Mouse (Mus musculus) neural tube, embryonic 15.5 days (tissue): Measurements from ENCODE around the gene Spindoc. TPM values are rescaled to one million over a fixed set of nuclear protein-coding genes. Genes with fewer than 3 reads are reported as not detected.
"Not testable (repeated sequence)": the region's sequence is repeated elsewhere in the genome, so short reads cannot be mapped to it uniquely, and the experiment has no call there.

ENCODE experiments used
- ATAC-seq: fragments of 200-750 bp; cut with Nextera tagmentation; 2 replicates; pipeline ENCODE4 v1.8.0; 2017; ENCODE audit warnings: mild to moderate bottlenecking, moderate TSS enrichment, moderate library complexity; ENCODE audit not compliant: low FRiP score
- H3K27ac ChIP-seq: fragments of 300-500 bp; sonication (generic); replicated peaks from 2 replicates; pipeline ENCODE4 v1.5.1; 2015; ENCODE audit warnings: mild to moderate bottlenecking, inconsistent platforms
- H3K27me3 ChIP-seq: fragments of 300-500 bp; sonication (generic); replicated peaks from 2 replicates; pipeline ENCODE4 v1.6.1; 2015; ENCODE audit warnings: inconsistent platforms
- H3K36me3 ChIP-seq: fragments of 300-500 bp; sonication (generic); 2 replicates; pipeline ENCODE4 v1.6.1; 2015; ENCODE audit warnings: inconsistent platforms
- H3K4me1 ChIP-seq: fragments of 300-500 bp; sonication (generic); 2 replicates; pipeline ENCODE4 v1.6.1; 2015; ENCODE audit warnings: inconsistent platforms
- H3K4me2 ChIP-seq: fragments of 300-500 bp; sonication (generic); 2 replicates; pipeline ENCODE4 v1.6.1; 2015; ENCODE audit warnings: inconsistent platforms, mild to moderate bottlenecking, moderate library complexity
- H3K4me3 ChIP-seq: fragments of 300-500 bp; sonication (generic); replicated peaks from 2 replicates; pipeline ENCODE4 v1.5.1; 2015; ENCODE audit warnings: mild to moderate bottlenecking, inconsistent platforms
- H3K9ac ChIP-seq: fragments of 300-500 bp; sonication (generic); replicated peaks from 2 replicates; pipeline ENCODE4 v1.6.1; 2015; ENCODE audit warnings: mild to moderate bottlenecking, inconsistent platforms
- H3K9me3 ChIP-seq: fragments of 300-500 bp; sonication (generic); replicated peaks from 2 replicates; pipeline ENCODE4 v1.6.1; 2016; ENCODE audit warnings: inconsistent platforms
- WGBS: fragments of 180-500 bp; shearing (Covaris S2); methylation state at CpG from one replicate; pipeline ENCODE4 v1.1.7; 2015; ENCODE audit warnings: mixed read lengths; 5-methylcytosine and 5-hydroxymethylcytosine counted together
- polyA plus RNA-seq: library from polyadenylated mRNA; unstranded; fragments of >200 nt; fragmentation: Nextera tagmentation; extraction: Ambion mirVana; gene quantifications from 2 replicates; pipeline ENCODE4 v1.2.1, GENCODE M21; 2015

Gene Spindoc
- polyA plus RNA-seq, 1 experiment from 2014 or later, result 30.9 TPM

GRCm38 (mm10) chr19:7419134-7419533 lies 36.3 kb upstream of the Spindoc start:
- H3K27ac ChIP-seq, result peak overlapping the region; percentile 99
- 12% methylated on average over 6 of the region's 6 CpGs for WGBS
- peak overlapping the region; percentile 85 for H3K4me3 ChIP-seq
- H3K4me2 ChIP-seq, result peak overlapping the region; percentile 85
- ATAC-seq, result no peak
- peak overlapping the region; percentile 99 for H3K9ac ChIP-seq
- H3K4me1 ChIP-seq, result peaks cover 68% of the 10 kb centered on the region
- no peaks in the 10 kb centered on the region for H3K27me3 ChIP-seq
- no peaks in the 10 kb centered on the region for H3K9me3 ChIP-seq
- 0 out of 2 replicates have a peak, but pooled peaks cover 7% of the 10 kb centered on the region for H3K36me3 ChIP-seq

GRCm38 (mm10) chr19:7417911-7418849 lies 35.4 kb upstream of the Spindoc start:
- H3K27me3 ChIP-seq, result no peaks in the 10 kb centered on the region
- peak; percentile 71 for ATAC-seq
- peaks cover 59% of the 10 kb centered on the region for H3K4me1 ChIP-seq
- peak overlapping the region; percentile 99 for H3K27ac ChIP-seq
- H3K9ac ChIP-seq, result peak overlapping the region; percentile 99
- peak overlapping the region; percentile 85 for H3K4me2 ChIP-seq
- peak overlapping the region; percentile 85 for H3K4me3 ChIP-seq
- no peaks in the 10 kb centered on the region for H3K9me3 ChIP-seq
- under 1% methylated on average over 57 of the region's 59 CpGs for WGBS
- H3K36me3 ChIP-seq, result 0 out of 2 replicates have a peak, but pooled peaks cover 7% of the 10 kb centered on the region

DNA sequence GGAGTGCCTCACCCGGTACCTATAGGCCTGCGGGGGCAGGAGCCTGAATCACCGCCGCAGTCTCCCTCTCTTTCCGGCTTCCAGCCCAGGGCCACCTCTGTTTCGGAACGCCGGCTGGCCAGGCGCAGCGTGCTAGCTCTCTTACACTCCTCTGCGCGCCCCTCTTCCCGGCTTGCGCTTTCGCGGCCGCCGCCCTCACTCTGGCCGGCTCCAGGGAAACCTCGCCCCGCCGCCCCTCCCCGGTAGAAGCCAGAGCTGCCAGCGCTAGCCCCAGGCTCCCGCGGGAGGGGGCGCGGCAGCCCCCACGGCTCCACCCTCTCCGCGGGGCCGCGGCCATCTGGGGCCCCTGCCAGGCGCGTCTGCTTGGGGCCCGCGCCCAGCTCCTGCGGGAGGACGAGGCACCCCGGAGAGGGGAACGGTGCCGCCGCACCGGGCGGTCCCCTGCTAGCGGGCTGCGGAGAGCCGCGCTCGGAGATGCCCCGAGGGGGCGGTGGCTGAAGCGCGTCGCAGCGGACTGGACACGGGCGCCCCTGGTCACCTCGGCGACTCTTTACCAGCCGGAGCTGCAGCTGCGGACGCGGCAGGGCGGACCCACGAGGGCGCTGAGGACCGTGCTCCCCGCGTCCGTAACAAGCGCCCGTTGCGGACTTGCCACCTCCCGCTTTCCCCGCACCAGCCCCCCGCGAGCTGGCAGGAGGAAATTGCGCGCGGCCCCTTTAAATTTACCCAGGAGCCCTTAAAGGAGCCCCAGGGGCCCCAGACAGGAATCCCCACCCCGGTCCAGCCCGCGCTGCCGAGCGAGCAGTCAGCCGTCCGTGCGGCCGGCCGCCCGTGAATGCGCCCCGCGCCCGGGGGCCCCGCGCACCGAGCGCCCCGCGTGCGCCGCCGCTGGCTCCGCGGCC lies 34.3 kb upstream of the Spindoc start, which contains the start of gene 2700081O15Rik:
Gene 2700081O15Rik, plus strand, starts transcription at position 792 of the 902 bp plus-strand sequence.
- Histone ChIP-seq H3K4me2 (peak within 1 kb of the TSS; percentile 85), H3K36me3 (0 out of 2 replicates have a peak, but pooled peaks cover 7% of the 10 kb centered on the region), H3K27me3 (no peaks in the 10 kb centered on the region), H3K9me3 (no peaks in the 10 kb centered on the region), H3K27ac (peak within 1 kb of the TSS; percentile 99), H3K4me3 (peak within 1 kb of the TSS; percentile 85), H3K9ac (peak within 1 kb of the TSS; percentile 99), H3K4me1 (peaks cover 48% of the 10 kb centered on the region)
- WGBS, result under 1% methylated on average over 92 of the region's 107 CpGs
- ATAC-seq, result peak; percentile 51

DNA sequence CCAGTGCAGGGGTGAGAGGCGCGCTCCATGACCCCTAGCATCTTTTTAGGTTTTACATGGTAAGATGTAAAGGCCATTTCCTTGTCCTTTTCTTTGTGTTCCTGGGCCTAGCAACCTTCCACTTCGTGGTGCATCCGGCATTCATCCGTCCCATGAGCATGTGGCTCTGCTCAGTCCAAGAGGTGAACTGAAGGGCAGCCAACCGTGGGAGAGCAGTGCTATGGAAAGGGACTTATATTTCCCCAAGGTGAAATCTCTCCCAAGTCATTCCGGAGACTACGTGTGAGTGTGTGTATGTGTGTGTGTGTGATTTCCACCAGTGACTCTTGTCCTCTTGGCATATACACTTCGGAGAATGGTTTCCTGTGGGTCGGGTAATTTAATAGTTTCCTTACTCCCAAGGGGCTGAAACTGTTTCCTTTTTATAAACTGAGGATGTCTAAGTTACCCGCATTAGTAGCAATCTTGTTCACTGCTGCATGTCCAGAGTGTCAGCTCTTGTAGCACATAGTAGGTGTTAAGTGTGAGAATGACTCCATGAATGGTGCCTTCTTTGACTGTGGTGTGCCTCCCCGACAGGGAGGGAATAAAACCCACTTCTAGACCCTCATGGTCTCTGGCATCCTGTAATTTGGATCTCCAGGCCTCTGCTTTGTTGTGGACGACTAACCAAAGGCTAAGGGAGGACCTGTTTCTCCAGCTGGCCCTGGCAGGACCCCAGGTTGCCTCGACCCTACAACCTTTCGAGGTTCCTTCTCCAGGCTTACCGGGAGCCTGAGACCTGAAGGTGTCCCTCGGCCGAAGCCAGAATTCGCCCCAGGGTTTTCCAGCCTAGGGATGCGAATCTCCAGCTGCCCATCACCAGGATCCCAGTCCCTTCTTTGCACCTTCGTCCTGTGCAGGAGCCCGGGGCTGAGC lies 33.4 kb upstream of the Spindoc start:
- H3K4me3 ChIP-seq, result peak overlapping the region; percentile 85
- WGBS, result 20% methylated on average over 22 of the region's 22 CpGs
- ATAC-seq, result no peak

DNA sequence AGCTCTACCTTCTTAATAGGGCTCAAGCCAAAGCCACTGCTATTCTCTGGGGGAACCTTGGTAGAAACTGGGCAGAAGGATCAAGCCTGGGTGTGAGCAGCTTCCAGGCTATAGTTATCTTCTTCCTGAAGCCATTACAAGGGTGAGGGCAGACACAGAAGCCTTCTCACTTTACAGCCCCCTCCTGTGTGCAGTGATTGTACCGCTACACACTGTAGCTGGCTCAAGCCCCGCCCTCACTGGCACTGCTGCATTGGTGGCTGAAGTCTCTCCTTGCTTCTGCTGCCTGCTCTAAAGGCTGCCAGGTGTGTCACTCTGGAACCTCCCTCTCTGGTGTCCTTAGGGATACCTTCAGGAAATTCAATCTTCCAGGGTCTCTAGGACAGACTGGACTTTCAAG lies 29.6 kb upstream of the Spindoc start:
- no peak overlapping the region for H3K4me2 ChIP-seq
- no peaks in the 10 kb centered on the region for H3K27me3 ChIP-seq
- H3K9me3 ChIP-seq, result no peaks in the 10 kb centered on the region
- ATAC-seq, result no peak
- H3K4me1 ChIP-seq, result peaks cover 13% of the 10 kb centered on the region
- no peak overlapping the region for H3K27ac ChIP-seq
- H3K4me3 ChIP-seq, result no peak overlapping the region
- H3K36me3 ChIP-seq, result no peaks in the 10 kb centered on the region
- no peak overlapping the region for H3K9ac ChIP-seq
- 59% methylated on average over 2 of the region's 2 CpGs for WGBS

More for the DNA sequence above, 33.4 kb upstream of the Spindoc start:
- Histone ChIP-seq H3K9me3 (no peaks in the 10 kb centered on the region), H3K27ac (peak overlapping the region; percentile 99), H3K4me2 (peak overlapping the region; percentile 85), H3K27me3 (no peaks in the 10 kb centered on the region), H3K36me3 (0 out of 2 replicates have a peak, but pooled peaks cover 4% of the 10 kb centered on the region), H3K4me1 (peaks cover 39% of the 10 kb centered on the region), H3K9ac (peak overlapping the region; percentile 99)

- Histone ChIP-seq H3K36me3 (no peaks in the 10 kb centered on the region), H3K4me2 (no peak overlapping the region), H3K4me3 (no peak overlapping the region), H3K9me3 (no peaks in the 10 kb centered on the region), H3K27ac (no peak overlapping the region), H3K4me1 (no peaks in the 10 kb centered on the region), H3K9ac (no peak overlapping the region), H3K27me3 (no peaks in the 10 kb centered on the region)
- 75% methylated on average over 9 of the region's 9 CpGs for WGBS
- no peak for ATAC-seq
Measured at GRCm38 (mm10) chr19:7404623-7405229, 21.9 kb upstream of the Spindoc start.

DNA sequence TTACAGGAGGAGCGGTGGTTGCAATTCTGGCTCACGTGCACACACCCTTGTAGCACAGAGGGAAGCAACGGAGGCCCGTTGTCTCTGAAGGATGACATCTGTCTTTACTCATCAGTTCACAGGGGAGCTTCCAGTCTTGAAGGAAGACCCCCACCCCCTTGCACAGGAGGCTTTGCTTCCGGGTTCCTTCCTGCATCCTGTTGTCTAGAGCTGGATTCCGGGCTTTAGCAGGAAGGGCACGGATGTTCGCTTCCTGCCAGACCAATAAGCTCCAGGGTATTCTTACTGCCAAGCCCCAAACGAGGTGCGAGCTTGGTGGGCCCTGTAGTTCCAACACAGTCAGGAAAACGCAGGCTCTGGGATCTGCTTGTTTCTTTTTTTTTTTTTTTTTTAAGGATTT lies 17.8 kb upstream of the Spindoc start:
- Histone ChIP-seq H3K27me3 (no peaks in the 10 kb centered on the region), H3K27ac (no peak overlapping the region), H3K9ac (no peak overlapping the region), H3K4me2 (no peak overlapping the region), H3K4me1 (no peaks in the 10 kb centered on the region), H3K4me3 (no peak overlapping the region), H3K36me3 (no peaks in the 10 kb centered on the region), H3K9me3 (no peaks in the 10 kb centered on the region)
- 80% methylated on average over 11 of the region's 11 CpGs for WGBS
- no peak for ATAC-seq

DNA sequence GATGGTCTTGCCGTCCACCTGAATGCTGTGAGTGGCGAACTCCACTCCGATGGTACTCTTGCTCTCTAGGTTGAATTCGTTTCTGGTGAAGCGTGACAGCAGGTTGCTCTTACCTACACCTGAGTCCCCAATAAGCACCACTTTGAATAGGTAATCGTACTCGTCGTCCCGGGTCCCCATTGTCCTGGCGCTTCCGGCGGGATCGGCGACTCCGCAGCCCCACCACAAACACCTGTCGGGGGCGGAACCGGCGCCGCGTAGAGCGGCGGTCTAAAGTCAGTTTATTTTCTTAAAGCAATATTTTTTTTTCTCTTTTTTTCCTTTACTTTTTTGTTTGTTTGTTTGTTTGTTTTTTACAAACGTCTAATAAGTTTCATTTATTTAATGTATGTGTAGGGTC lies 16.1 kb upstream of the Spindoc start:
- 37% methylated on average over 24 of the region's 24 CpGs for WGBS
- not testable (repeated sequence) for ATAC-seq, H3K9me3 ChIP-seq, H3K4me1 ChIP-seq, H3K36me3 ChIP-seq, H3K9ac ChIP-seq, H3K27me3 ChIP-seq, H3K27ac ChIP-seq, H3K4me2 ChIP-seq, H3K4me3 ChIP-seq

DNA sequence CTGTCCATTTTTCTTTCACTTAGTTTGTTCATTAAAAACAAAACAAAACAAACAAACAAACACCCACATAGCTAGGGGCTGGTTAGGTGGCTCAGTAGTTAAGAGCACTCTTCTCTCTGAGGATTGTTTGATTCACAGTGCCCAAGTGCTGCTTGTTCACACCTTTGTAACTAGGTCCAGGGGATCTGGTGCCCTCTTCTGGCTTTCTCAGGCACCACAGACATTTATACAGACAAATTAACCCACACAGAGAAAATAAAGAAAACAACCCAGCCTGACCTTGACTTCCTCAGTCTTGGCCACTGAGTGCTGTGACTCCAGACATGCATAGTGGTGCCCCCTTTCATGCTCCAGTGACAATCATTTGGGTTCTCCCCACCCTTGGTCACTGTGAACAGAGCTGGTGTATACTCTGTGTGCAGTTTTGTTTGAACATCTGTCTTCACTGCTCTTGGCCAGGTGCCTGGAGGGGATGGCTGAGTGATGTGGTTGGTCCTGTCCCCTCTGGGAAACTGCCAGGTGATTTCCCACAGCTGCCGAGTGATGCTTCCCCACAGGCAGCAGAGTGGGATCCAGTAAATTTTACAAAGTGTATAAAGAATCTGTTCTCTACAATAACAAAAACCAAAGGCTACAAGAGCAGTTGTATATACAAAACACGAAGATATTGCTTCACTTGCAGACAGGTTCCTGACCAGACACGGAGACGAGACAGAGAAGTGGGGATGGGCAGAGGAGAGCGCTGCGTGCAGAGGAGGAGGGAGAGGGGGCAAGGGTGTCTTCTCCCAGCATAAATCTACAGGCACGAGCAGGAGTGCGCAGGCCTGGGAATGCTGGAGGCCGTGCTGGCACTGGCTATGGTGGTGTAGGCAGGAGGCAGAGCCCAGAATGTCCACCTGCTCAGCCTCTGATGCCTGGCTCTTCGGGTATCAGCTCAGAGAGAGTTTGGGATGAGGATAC lies 14.4 kb upstream of the Spindoc start:
- H3K4me3 ChIP-seq, H3K36me3 ChIP-seq, H3K4me2 ChIP-seq, H3K27ac ChIP-seq, ATAC-seq, H3K27me3 ChIP-seq, H3K9ac ChIP-seq, H3K4me1 ChIP-seq, H3K9me3 ChIP-seq: not testable (repeated sequence)
- WGBS, result 51% methylated on average over 9 of the region's 10 CpGs

GRCm38 (mm10) chr19:7388488-7388887 lies 5.7 kb upstream of the Spindoc start:
- Histone ChIP-seq H3K9ac (no peak overlapping the region), H3K27me3 (no peaks in the 10 kb centered on the region), H3K9me3 (no peaks in the 10 kb centered on the region), H3K27ac (no peak overlapping the region), H3K4me1 (peaks cover 14% of the 10 kb centered on the region), H3K4me3 (no peak overlapping the region), H3K36me3 (no peaks in the 10 kb centered on the region), H3K4me2 (no peak overlapping the region)
- 91% methylated on average over 6 of the region's 6 CpGs for WGBS
- ATAC-seq, result no peak
